Mouse (Mus musculus) hindbrain, embryonic 15.5 days (tissue): Measurements from ENCODE around the gene Map2k5. TPM values are rescaled to one million over a fixed set of nuclear protein-coding genes. Genes with fewer than 3 reads are reported as not detected.

Experiments
- ATAC-seq: fragments of 200-750 bp; cut with Nextera tagmentation; 2 replicates; pipeline ENCODE4 v1.8.0; 2017; ENCODE audit warnings: low read depth, moderate number of reproducible peaks, moderate TSS enrichment; ENCODE audit not compliant: low FRiP score
- H3K27ac ChIP-seq: fragments of 300-500 bp; sonication (generic); replicated peaks from 2 replicates; pipeline ENCODE4 v1.5.1; 2015; ENCODE audit warnings: mild to moderate bottlenecking, inconsistent platforms
- H3K27me3 ChIP-seq: fragments of 300-500 bp; sonication (generic); 2 replicates; pipeline ENCODE4 v1.6.1; 2015; ENCODE audit warnings: control low read depth, inconsistent platforms
- H3K36me3 ChIP-seq: fragments of 300-500 bp; sonication (generic); 2 replicates; pipeline ENCODE4 v1.6.1; 2015; ENCODE audit warnings: control low read depth, inconsistent platforms
- H3K4me1 ChIP-seq: fragments of 300-500 bp; sonication (generic); replicated peaks from 2 replicates; pipeline ENCODE4 v1.6.1; 2015; ENCODE audit warnings: control low read depth, inconsistent platforms
- H3K4me2 ChIP-seq: fragments of 300-500 bp; sonication (generic); 2 replicates; pipeline ENCODE4 v1.6.1; 2015; ENCODE audit warnings: moderate library complexity, mild to moderate bottlenecking, inconsistent platforms
- H3K4me3 ChIP-seq: fragments of 300-500 bp; sonication (generic); 2 replicates; pipeline ENCODE4 v1.5.1; 2015; ENCODE audit warnings: mild to moderate bottlenecking, inconsistent platforms
- H3K9ac ChIP-seq: fragments of 300-500 bp; sonication (generic); 2 replicates; pipeline ENCODE4 v1.6.1; 2015; ENCODE audit warnings: inconsistent platforms
- H3K9me3 ChIP-seq: fragments of 300-500 bp; sonication (generic); 2 replicates; pipeline ENCODE4 v1.6.1; 2016; ENCODE audit warnings: control low read depth, inconsistent platforms
- WGBS: fragments of 180-500 bp; shearing (Covaris S2); methylation state at CpG from one replicate; pipeline ENCODE4 v1.1.7; 2015; 5-methylcytosine and 5-hydroxymethylcytosine counted together
- polyA plus RNA-seq: library from polyadenylated mRNA; unstranded; fragments of >200 nt; fragmentation: Nextera tagmentation; extraction: Ambion mirVana; gene quantifications from 2 replicates; pipeline ENCODE4 v1.2.1, GENCODE M21; 2015

The Map2k5 gene
- polyA plus RNA-seq, 1 experiment from 2014 or later = 35.1 TPM

DNA sequence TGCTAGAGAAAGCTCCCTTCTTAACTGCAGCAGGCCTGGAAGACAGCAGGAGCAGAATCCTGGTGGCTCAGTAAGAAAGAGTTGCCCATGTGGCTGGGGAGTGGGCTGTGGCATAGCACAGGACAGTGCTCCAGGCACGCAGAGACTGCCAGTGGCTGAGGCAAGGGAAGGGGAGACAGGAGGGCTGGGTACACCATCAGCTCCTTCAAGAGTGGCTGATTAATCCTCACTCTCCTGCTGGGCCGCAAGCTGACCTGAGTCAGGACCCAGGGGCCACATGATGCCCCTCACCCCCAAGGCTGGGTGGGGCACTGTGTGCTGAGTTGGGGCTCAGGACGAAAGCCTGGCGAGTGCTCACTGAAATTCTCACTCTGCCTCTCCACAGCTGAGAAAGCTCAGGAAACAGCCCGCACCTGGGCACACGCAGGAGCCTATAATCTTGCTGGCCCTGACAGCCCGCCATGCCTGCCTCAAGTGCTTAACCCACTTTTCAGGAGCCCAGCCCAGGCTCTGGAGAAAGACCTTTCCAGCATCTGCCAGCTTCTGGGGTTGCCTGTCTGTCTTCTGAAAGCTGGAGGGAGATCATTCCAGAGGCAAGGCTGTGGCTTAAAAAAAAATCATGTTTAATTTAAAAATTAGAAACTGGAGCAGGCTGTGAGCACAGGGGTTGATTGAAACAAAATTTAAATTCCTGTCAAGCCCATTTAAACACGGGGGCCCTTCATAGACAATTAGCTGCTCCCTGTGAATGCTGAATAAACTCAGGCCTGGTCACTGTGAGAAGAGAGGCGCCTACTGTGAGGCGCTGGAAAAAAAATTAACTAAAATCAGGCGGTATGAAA lies 196.1 kb downstream of the Map2k5 start:
- no peaks in the 10 kb centered on the region for H3K9me3 ChIP-seq
- no peak for ATAC-seq
- no peaks in the 10 kb centered on the region for H3K36me3 ChIP-seq
- peak overlapping the region; percentile 31 for H3K27ac ChIP-seq
- H3K4me3 ChIP-seq = no peak overlapping the region
- 44% methylated on average over 11 of the region's 11 CpGs for WGBS
- no peak overlapping the region for H3K9ac ChIP-seq
- H3K4me1 ChIP-seq = peaks cover 26% of the 10 kb centered on the region
- H3K4me2 ChIP-seq = no peak overlapping the region
- no peaks in the 10 kb centered on the region for H3K27me3 ChIP-seq

DNA sequence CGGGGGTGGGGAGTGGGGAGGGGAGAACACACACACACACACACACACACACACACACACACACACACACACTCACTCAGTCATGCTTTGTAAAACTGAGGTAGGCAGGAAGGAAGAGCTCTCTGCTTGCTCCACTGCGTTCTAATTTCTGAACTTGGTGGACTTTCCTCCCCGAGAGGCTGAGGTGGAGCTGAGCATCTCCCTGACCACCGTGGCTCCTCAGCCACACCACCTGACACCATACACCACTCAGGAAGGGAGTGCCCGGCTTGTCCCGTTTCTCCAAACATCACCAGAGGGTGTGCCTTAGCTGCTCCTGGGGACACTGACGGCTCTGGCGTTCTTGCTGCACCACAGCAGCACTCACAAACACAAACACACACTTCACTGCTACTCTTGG lies 199.4 kb downstream of the Map2k5 start:
- H3K9me3 ChIP-seq = no peaks in the 10 kb centered on the region
- WGBS = 86% methylated on average over 8 of the region's 8 CpGs
- no peak overlapping the region for H3K4me2 ChIP-seq
- no peaks in the 10 kb centered on the region for H3K36me3 ChIP-seq
- no peak overlapping the region for H3K4me3 ChIP-seq
- no peaks in the 10 kb centered on the region for H3K27me3 ChIP-seq
- no peak for ATAC-seq
- H3K4me1 ChIP-seq = peaks cover 22% of the 10 kb centered on the region
- no peak overlapping the region for H3K27ac ChIP-seq
- H3K9ac ChIP-seq = no peak overlapping the region

- Histone ChIP-seq H3K36me3 (no peaks in the 10 kb centered on the region), H3K9me3 (no peaks in the 10 kb centered on the region), H3K4me2 (no peak overlapping the region), H3K27me3 (no peaks in the 10 kb centered on the region), H3K4me1 (no peaks in the 10 kb centered on the region), H3K9ac (no peak overlapping the region), H3K4me3 (no peak overlapping the region), H3K27ac (no peak overlapping the region)
- WGBS = 82% methylated on average over 8 of the region's 8 CpGs
- no peak for ATAC-seq
These were observed 203.5 kb downstream of the Map2k5 start for GRCm38 (mm10) chr9:63174001-63174721.

DNA sequence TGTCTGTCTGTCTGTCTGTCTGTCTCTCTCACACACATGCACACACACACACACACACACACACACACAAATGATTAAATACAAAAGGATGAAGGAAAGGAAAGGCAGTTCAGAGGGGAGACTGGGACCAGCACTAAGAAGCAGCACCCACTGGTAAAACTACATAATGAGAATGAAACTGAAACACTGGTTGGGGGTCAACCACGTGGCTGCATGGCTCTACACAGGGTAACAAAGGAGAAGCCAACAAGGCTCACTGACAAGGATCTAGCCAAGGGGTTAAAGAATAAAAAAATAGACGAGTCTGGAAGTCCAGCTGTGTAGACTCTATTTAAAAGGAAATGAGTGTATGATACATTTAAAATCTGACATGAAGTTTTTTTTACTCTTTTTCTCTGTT lies 205.8 kb downstream of the Map2k5 start:
- H3K27ac ChIP-seq = no peak overlapping the region
- H3K9ac ChIP-seq = no peak overlapping the region
- no peaks in the 10 kb centered on the region for H3K27me3 ChIP-seq
- H3K9me3 ChIP-seq = no peaks in the 10 kb centered on the region
- H3K4me3 ChIP-seq = no peak overlapping the region
- WGBS = 44% methylated on average over 2 of the region's 2 CpGs
- no peaks in the 10 kb centered on the region for H3K4me1 ChIP-seq
- no peaks in the 10 kb centered on the region for H3K36me3 ChIP-seq
- no peak overlapping the region for H3K4me2 ChIP-seq
- no peak for ATAC-seq

DNA sequence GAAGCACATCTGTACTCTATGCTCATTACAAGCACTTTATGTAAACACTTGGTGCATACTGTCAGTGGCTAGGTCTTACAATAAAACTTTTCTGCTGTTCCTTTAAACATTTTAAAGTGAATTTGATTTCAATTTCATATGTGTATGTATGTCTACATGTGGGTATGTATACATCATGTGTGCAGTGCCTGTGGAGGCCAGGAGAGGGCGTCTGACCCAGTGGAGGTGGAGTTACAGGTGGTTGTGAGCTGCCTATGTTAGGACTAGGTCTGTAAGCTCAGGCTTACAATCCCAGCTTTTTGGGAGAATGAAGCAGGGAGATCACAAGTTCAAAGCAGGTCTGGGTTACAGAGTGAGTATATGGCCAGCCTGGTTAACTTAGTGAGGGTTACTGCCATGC lies 208.6 kb downstream of the Map2k5 start:
- Histone ChIP-seq H3K4me3 (no peak overlapping the region), H3K9ac (no peak overlapping the region), H3K36me3 (no peaks in the 10 kb centered on the region), H3K9me3 (no peaks in the 10 kb centered on the region), H3K4me1 (no peaks in the 10 kb centered on the region; the same call in 1 of the 2 replicates), H3K27ac (no peak overlapping the region), H3K4me2 (no peak overlapping the region), H3K27me3 (no peaks in the 10 kb centered on the region)
- ATAC-seq = no peak
- 90% methylated on average over 1 of the region's 1 CpGs for WGBS

- Histone ChIP-seq H3K9ac (no peak overlapping the region), H3K4me2 (no peak overlapping the region), H3K9me3 (no peaks in the 10 kb centered on the region), H3K27ac (no peak overlapping the region), H3K4me3 (no peak overlapping the region), H3K27me3 (no peaks in the 10 kb centered on the region), H3K36me3 (no peaks in the 10 kb centered on the region), H3K4me1 (no peaks in the 10 kb centered on the region; the same call in 1 of the 2 replicates)
- 23% methylated on average over 9 of the region's 9 CpGs for WGBS
- no peak for ATAC-seq
These were observed 212.6 kb downstream of the Map2k5 start for GRCm38 (mm10) chr9:63165070-63165469.

GRCm38 (mm10) chr9:63163756-63164155 lies 213.9 kb downstream of the Map2k5 start:
- 65% methylated on average over 8 of the region's 8 CpGs for WGBS
- Histone ChIP-seq H3K4me3 (no peak overlapping the region), H3K36me3 (no peaks in the 10 kb centered on the region), H3K27ac (no peak overlapping the region), H3K4me1 (no peaks in the 10 kb centered on the region; the same call in 1 of the 2 replicates), H3K9ac (no peak overlapping the region), H3K27me3 (0 out of 2 replicates have a peak, but pooled peaks cover under 1% of the 10 kb centered on the region), H3K4me2 (no peak overlapping the region), H3K9me3 (no peaks in the 10 kb centered on the region)
- ATAC-seq = no peak

DNA sequence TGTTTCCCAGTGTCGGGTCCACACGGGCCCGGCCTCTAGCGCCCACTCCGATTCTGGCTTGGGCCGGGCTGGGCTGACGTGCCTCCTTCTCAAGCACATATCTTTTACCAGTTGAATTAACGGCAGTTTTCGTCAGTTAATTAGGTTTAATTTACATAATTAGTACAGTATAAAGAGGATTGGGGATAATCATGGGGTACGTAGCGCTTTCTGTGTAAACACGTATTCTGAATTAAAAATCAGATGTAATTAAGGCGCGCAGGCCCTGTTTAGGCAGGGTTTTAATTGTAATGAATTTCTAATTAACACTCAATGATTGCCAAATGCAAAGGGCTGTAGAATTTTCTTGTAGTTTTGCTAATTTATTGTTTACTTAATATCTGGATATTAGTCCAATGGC lies 225.8 kb downstream of the Map2k5 start:
- Histone ChIP-seq H3K4me3 (no peak overlapping the region), H3K9ac (no peak overlapping the region), H3K4me1 (peaks cover 39% of the 10 kb centered on the region), H3K27ac (no peak overlapping the region), H3K9me3 (no peaks in the 10 kb centered on the region), H3K27me3 (peaks cover 73% of the 10 kb centered on the region), H3K4me2 (peak overlapping the region; percentile 66), H3K36me3 (no peaks in the 10 kb centered on the region)
- no peak for ATAC-seq
- WGBS = 18% methylated on average over 14 of the region's 14 CpGs

GRCm38 (mm10) chr9:63151072-63151870 lies 226.4 kb downstream of the Map2k5 start:
- peak overlapping the region; percentile 44 for H3K4me3 ChIP-seq
- peak overlapping the region; percentile 34 for H3K27ac ChIP-seq
- WGBS = 3% methylated on average over 20 of the region's 20 CpGs
- peak overlapping the region; percentile 66 for H3K4me2 ChIP-seq
- peak; percentile 49; the same call in 1 of the 2 replicates for ATAC-seq
- H3K36me3 ChIP-seq = no peaks in the 10 kb centered on the region
- peaks cover 77% of the 10 kb centered on the region for H3K27me3 ChIP-seq
- H3K9ac ChIP-seq = no peak overlapping the region
- no peaks in the 10 kb centered on the region for H3K9me3 ChIP-seq
- H3K4me1 ChIP-seq = peaks cover 46% of the 10 kb centered on the region

- no peaks in the 10 kb centered on the region for H3K36me3 ChIP-seq
- ATAC-seq = no peak
- H3K9ac ChIP-seq = peak overlapping the region; percentile 24; the same call in 1 of the 2 replicates
- no peaks in the 10 kb centered on the region for H3K9me3 ChIP-seq
- peaks cover 79% of the 10 kb centered on the region for H3K27me3 ChIP-seq
- H3K4me2 ChIP-seq = peak overlapping the region; percentile 66
- peak overlapping the region; percentile 44 for H3K4me3 ChIP-seq
- H3K27ac ChIP-seq = 0 out of 2 replicates have a peak overlapping the region, but pooled peaks have one; percentile 7
- WGBS = 2% methylated on average over 27 of the region's 27 CpGs
- peaks cover 56% of the 10 kb centered on the region for H3K4me1 ChIP-seq
These were observed 227.5 kb downstream of the Map2k5 start for GRCm38 (mm10) chr9:63150086-63150800.

GRCm38 (mm10) chr9:63149372-63149766 lies 228.3 kb downstream of the Map2k5 start:
- no peaks in the 10 kb centered on the region for H3K36me3 ChIP-seq
- peak overlapping the region; percentile 57 for H3K9ac ChIP-seq
- H3K4me1 ChIP-seq = peaks cover 64% of the 10 kb centered on the region
- peak overlapping the region; percentile 44 for H3K4me3 ChIP-seq
- ATAC-seq = no peak
- H3K4me2 ChIP-seq = peak overlapping the region; percentile 66
- no peaks in the 10 kb centered on the region for H3K9me3 ChIP-seq
- peaks cover 81% of the 10 kb centered on the region for H3K27me3 ChIP-seq
- under 1% methylated on average over 19 of the region's 20 CpGs for WGBS
- H3K27ac ChIP-seq = peak overlapping the region; percentile 72
